Mouse (Mus musculus): ENCODE results near the gene Galnt2. TPM values are rescaled to one million over a fixed set of nuclear protein-coding genes. Genes with fewer than 3 reads are reported as not detected.

The Galnt2 gene
- polyA plus RNA-seq, 1 experiment, result 11.5 TPM

GRCm38 (mm10) chr8:124253939-124254338 is 22.7 kb downstream of the Galnt2 start:
- 64% methylated on average over 6 of the region's 6 CpGs for WGBS
- Histone ChIP-seq H3K4me3 (replicated peaks; ENCODE audit: control insufficient read depth, low read depth, low read length) (no peak overlapping the region), H3K4me1 (ENCODE audit: control insufficient read depth, insufficient read depth, low read length) (peaks cover 9% of the 10 kb centered on the region), H3K27ac (ENCODE audit: control insufficient read depth, insufficient read depth, low read depth, low read length, poor library complexity) (no peak overlapping the region)
- TF ChIP-seq CTCF (IDR thresholded peaks at IDR 0.05; ENCODE audit: control insufficient read depth, insufficient read depth, low read length), result no peak
- TF ChIP-seq POLR2A (IDR thresholded peaks at IDR 0.05; ENCODE audit: borderline replicate concordance, control insufficient read depth, low read depth, low read length), result no peak

- H3K27ac ChIP-seq (ENCODE audit: control insufficient read depth, insufficient read depth, low read depth, low read length, poor library complexity), result no peak overlapping the region
- TF ChIP-seq CTCF (IDR thresholded peaks at IDR 0.05; ENCODE audit: control insufficient read depth, insufficient read depth, low read length) (no peak), POLR2A (IDR thresholded peaks at IDR 0.05; ENCODE audit: borderline replicate concordance, control insufficient read depth, low read depth, low read length) (no peak)
- WGBS, result 43% methylated on average over 9 of the region's 9 CpGs
- H3K4me1 ChIP-seq (ENCODE audit: control insufficient read depth, insufficient read depth, low read length), result peaks cover 4% of the 10 kb centered on the region; the same call in 1 of the 2 replicates
- H3K4me3 ChIP-seq (replicated peaks; ENCODE audit: control insufficient read depth, low read depth, low read length), result no peak overlapping the region
Measured at GRCm38 (mm10) chr8:124256841-124257240, 25.6 kb downstream of the Galnt2 start.

- no peak for TF ChIP-seq POLR2A (IDR thresholded peaks at IDR 0.05; ENCODE audit: borderline replicate concordance, control insufficient read depth, low read depth, low read length)
- TF ChIP-seq CTCF (IDR thresholded peaks at IDR 0.05; ENCODE audit: control insufficient read depth, insufficient read depth, low read length), result no peak
- H3K27ac ChIP-seq (ENCODE audit: control insufficient read depth, insufficient read depth, low read depth, low read length, poor library complexity), result no peak overlapping the region
- WGBS, result 20% methylated on average over 10 of the region's 10 CpGs
- no peak overlapping the region for H3K4me3 ChIP-seq (replicated peaks; ENCODE audit: control insufficient read depth, low read depth, low read length)
- H3K4me1 ChIP-seq (ENCODE audit: control insufficient read depth, insufficient read depth, low read length), result peaks cover 4% of the 10 kb centered on the region; the same call in 1 of the 2 replicates
Measured at GRCm38 (mm10) chr8:124257363-124257762, 26.2 kb downstream of the Galnt2 start.

GRCm38 (mm10) chr8:124259146-124259545 is 28.0 kb downstream of the Galnt2 start:
- H3K27ac ChIP-seq (ENCODE audit: control insufficient read depth, insufficient read depth, low read depth, low read length, poor library complexity), result no peak overlapping the region
- H3K4me1 ChIP-seq (ENCODE audit: control insufficient read depth, insufficient read depth, low read length), result peaks cover 4% of the 10 kb centered on the region; the same call in 1 of the 2 replicates
- no peak for TF ChIP-seq POLR2A (IDR thresholded peaks at IDR 0.05; ENCODE audit: borderline replicate concordance, control insufficient read depth, low read depth, low read length)
- TF ChIP-seq CTCF (IDR thresholded peaks at IDR 0.05; ENCODE audit: control insufficient read depth, insufficient read depth, low read length), result no peak
- 74% methylated on average over 4 of the region's 4 CpGs for WGBS
- H3K4me3 ChIP-seq (replicated peaks; ENCODE audit: control insufficient read depth, low read depth, low read length), result no peak overlapping the region

GRCm38 (mm10) chr8:124259925-124260324 is 28.7 kb downstream of the Galnt2 start:
- 58% methylated on average over 7 of the region's 7 CpGs for WGBS
- H3K4me1 ChIP-seq (ENCODE audit: control insufficient read depth, insufficient read depth, low read length), result peaks cover 11% of the 10 kb centered on the region; the same call in 1 of the 2 replicates
- TF ChIP-seq CTCF (IDR thresholded peaks at IDR 0.05; ENCODE audit: control insufficient read depth, insufficient read depth, low read length), result no peak
- TF ChIP-seq POLR2A (IDR thresholded peaks at IDR 0.05; ENCODE audit: borderline replicate concordance, control insufficient read depth, low read depth, low read length), result no peak
- no peak overlapping the region for H3K4me3 ChIP-seq (replicated peaks; ENCODE audit: control insufficient read depth, low read depth, low read length)
- H3K27ac ChIP-seq (ENCODE audit: control insufficient read depth, insufficient read depth, low read depth, low read length, poor library complexity), result no peak overlapping the region

- TF ChIP-seq CTCF (IDR thresholded peaks at IDR 0.05; ENCODE audit: control insufficient read depth, insufficient read depth, low read length), result no peak
- TF ChIP-seq POLR2A (IDR thresholded peaks at IDR 0.05; ENCODE audit: borderline replicate concordance, control insufficient read depth, low read depth, low read length), result no peak
- H3K4me1 ChIP-seq (ENCODE audit: control insufficient read depth, insufficient read depth, low read length), result peaks cover 11% of the 10 kb centered on the region; the same call in 1 of the 2 replicates
- WGBS, result 23% methylated on average over 12 of the region's 12 CpGs
- H3K27ac ChIP-seq (ENCODE audit: control insufficient read depth, insufficient read depth, low read depth, low read length, poor library complexity), result no peak overlapping the region
- H3K4me3 ChIP-seq (replicated peaks; ENCODE audit: control insufficient read depth, low read depth, low read length), result no peak overlapping the region
Measured at GRCm38 (mm10) chr8:124260371-124260770, 29.2 kb downstream of the Galnt2 start.

GRCm38 (mm10) chr8:124263058-124263457 is 31.9 kb downstream of the Galnt2 start:
- H3K27ac ChIP-seq (ENCODE audit: control insufficient read depth, insufficient read depth, low read depth, low read length, poor library complexity), result no peak overlapping the region
- peaks cover 10% of the 10 kb centered on the region for H3K4me1 ChIP-seq (ENCODE audit: control insufficient read depth, insufficient read depth, low read length)
- WGBS, result 78% methylated on average over 9 of the region's 9 CpGs
- H3K4me3 ChIP-seq (replicated peaks; ENCODE audit: control insufficient read depth, low read depth, low read length), result no peak overlapping the region
- TF ChIP-seq POLR2A (IDR thresholded peaks at IDR 0.05; ENCODE audit: borderline replicate concordance, control insufficient read depth, low read depth, low read length) (no peak), CTCF (IDR thresholded peaks at IDR 0.05; ENCODE audit: control insufficient read depth, insufficient read depth, low read length) (no peak)

GRCm38 (mm10) chr8:124264032-124264431 is 32.8 kb downstream of the Galnt2 start:
- H3K4me3 ChIP-seq (replicated peaks; ENCODE audit: control insufficient read depth, low read depth, low read length), result no peak overlapping the region
- peaks cover 10% of the 10 kb centered on the region for H3K4me1 ChIP-seq (ENCODE audit: control insufficient read depth, insufficient read depth, low read length)
- TF ChIP-seq POLR2A (IDR thresholded peaks at IDR 0.05; ENCODE audit: borderline replicate concordance, control insufficient read depth, low read depth, low read length) (no peak), CTCF (IDR thresholded peaks at IDR 0.05; ENCODE audit: control insufficient read depth, insufficient read depth, low read length) (no peak)
- H3K27ac ChIP-seq (ENCODE audit: control insufficient read depth, insufficient read depth, low read depth, low read length, poor library complexity), result no peak overlapping the region
- 36% methylated on average over 8 of the region's 8 CpGs for WGBS

GRCm38 (mm10) chr8:124264671-124265070 is 33.5 kb downstream of the Galnt2 start:
- TF ChIP-seq POLR2A (IDR thresholded peaks at IDR 0.05; ENCODE audit: borderline replicate concordance, control insufficient read depth, low read depth, low read length) (no peak), CTCF (IDR thresholded peaks at IDR 0.05; ENCODE audit: control insufficient read depth, insufficient read depth, low read length) (no peak)
- Histone ChIP-seq H3K4me3 (replicated peaks; ENCODE audit: control insufficient read depth, low read depth, low read length) (no peak overlapping the region), H3K4me1 (ENCODE audit: control insufficient read depth, insufficient read depth, low read length) (peaks cover 10% of the 10 kb centered on the region), H3K27ac (ENCODE audit: control insufficient read depth, insufficient read depth, low read depth, low read length, poor library complexity) (no peak overlapping the region)
- 69% methylated on average over 12 of the region's 12 CpGs for WGBS

All from bone marrow, adult 2 months (tissue).